Mouse (Mus musculus): ENCODE measurements around the gene Dusp22. TPM values are rescaled to one million over a fixed set of nuclear protein-coding genes. Genes with fewer than 3 reads are reported as not detected.

Gene Dusp22
- total RNA-seq, 2 experiments from 2014 or later = 4.3 TPM; not detected in 1

DNA sequence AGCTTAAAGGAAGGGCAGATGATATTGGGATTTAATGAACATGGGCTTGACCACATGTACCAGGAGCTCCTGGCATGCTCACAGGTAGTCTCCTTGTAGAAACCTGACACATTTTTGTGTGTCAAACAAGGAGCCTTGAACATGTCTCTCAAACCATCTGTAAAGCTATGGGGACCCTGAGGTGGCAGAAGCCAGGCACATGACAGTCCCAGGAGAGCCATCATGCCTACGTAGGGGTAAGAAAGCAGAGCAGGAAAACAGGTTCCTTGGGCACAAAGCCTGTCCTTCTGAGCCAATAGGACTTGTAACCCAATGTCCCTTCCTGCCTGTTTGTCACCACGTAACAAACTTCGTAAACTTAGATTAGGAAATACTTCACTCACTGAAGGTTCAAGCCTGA lies 51.9 kb downstream of the Dusp22 start:
- no peak for ATAC-seq (replicated peaks; ENCODE audit: low FRiP score, low TSS enrichment, poor library complexity, severe bottlenecking)

GRCm38 (mm10) chr13:30712280-30712679 lies 52.5 kb downstream of the Dusp22 start:
- no peak for ATAC-seq (replicated peaks; ENCODE audit: low FRiP score, low TSS enrichment, poor library complexity, severe bottlenecking)

- no peak for ATAC-seq (replicated peaks; ENCODE audit: low FRiP score, low TSS enrichment, poor library complexity, severe bottlenecking)
Measured at GRCm38 (mm10) chr13:30713621-30714020, 53.8 kb downstream of the Dusp22 start.

DNA sequence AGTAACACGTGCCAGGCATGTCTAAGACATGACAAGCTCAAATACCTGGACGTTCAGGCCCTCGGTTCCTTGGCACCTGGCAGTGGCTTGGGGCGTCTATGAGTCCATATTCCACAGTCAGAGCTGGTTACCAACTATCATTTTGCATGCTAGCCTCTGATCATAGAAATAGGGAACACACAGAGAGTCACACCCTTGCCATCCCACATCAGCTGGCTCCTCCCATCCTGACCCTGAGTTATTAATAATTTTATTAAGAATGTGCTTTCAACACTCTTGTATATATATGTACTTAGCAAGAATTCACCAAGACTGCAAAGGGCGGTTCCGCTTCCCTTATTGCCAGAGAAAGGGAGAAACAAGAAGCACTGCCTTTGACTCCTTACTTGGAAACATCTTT lies 54.8 kb downstream of the Dusp22 start:
- ATAC-seq (replicated peaks; ENCODE audit: low FRiP score, low TSS enrichment, poor library complexity, severe bottlenecking) = no peak

DNA sequence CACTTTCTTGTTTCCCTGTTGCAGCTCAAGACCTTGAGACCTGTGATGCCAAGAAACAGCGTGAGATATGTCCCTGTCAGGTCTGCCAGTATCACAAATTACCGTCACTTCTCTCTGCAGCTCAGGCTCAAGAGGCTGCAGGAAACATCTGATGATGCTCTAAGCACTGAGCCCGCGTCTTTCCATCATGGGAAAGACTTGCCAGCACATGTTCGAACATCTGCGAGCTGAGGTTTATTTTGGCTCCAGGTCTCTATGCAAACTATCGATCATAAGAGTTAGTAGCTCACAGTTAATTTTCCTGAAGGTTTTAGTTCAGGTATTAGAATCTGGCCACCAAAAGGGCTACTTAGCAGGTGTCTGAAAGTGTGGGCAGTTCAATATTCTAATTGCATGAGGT lies 55.3 kb downstream of the Dusp22 start:
- no peak for ATAC-seq (replicated peaks; ENCODE audit: low FRiP score, low TSS enrichment, poor library complexity, severe bottlenecking)

DNA sequence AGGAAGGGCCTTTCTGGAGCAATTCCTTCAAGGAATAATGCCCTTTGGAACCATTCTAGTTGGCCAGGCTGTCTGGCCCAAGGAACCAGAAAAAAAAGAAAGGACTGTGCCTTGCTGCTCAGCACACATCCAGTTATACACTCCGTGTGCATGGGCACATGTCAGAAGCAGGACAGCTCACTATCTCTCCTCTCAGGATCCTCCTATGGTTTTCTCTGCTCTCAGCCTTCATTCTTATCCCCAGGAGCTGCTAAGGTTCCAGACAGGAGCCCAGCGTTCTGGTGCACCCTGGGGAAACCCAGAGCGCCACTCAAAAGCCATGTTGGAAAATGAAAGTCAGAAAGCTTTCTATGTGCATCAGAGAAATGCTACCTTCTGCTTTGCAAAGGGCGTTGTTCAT lies 55.8 kb downstream of the Dusp22 start:
- no peak for ATAC-seq (replicated peaks; ENCODE audit: low FRiP score, low TSS enrichment, poor library complexity, severe bottlenecking)

DNA sequence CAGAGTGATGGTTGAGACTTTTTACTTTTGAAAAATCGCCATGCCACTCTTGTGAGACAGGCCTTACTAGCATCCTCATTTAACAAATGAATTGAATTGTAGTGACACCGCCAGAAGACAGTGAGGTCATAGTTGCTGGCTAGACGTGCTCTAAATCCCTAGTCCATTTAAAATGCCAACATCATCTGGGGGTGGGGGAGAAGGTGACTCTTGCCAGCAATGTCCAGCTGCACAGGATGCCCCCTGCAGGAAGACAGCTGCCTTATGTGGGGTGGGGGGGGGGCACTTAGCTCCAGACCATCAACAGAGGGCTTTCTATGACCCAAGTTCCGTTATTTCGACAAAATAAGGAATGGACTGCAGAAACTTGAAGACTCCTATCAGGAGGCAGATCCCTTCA lies 56.8 kb downstream of the Dusp22 start:
- ATAC-seq (replicated peaks; ENCODE audit: low FRiP score, low TSS enrichment, poor library complexity, severe bottlenecking) = no peak

GRCm38 (mm10) chr13:30722601-30723000 lies 62.8 kb downstream of the Dusp22 start:
- no peak for ATAC-seq (replicated peaks; ENCODE audit: low FRiP score, low TSS enrichment, poor library complexity, severe bottlenecking)

GRCm38 (mm10) chr13:30723258-30723657 lies 63.5 kb downstream of the Dusp22 start:
- ATAC-seq (replicated peaks; ENCODE audit: low FRiP score, low TSS enrichment, poor library complexity, severe bottlenecking) = no peak

DNA sequence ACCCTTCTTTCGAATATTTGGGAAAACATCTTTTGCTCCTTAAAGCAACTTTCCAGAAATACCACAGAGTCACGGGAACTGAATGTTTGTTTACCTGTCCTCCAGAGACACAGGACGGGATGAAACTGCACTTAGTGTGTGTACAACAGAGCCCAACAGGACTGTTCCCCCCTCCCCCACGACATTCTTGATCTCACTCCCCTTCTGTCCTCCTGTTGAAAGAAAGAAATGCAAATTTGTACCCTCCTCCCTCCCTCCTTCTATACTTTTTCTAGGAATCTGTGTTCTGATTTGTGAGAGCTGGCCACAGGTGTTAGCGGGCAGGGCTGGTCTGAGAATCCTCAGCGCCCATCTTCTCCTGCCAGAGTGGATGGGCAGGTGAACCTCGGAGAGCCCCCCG lies 64.1 kb downstream of the Dusp22 start:
- ATAC-seq (replicated peaks; ENCODE audit: low FRiP score, low TSS enrichment, poor library complexity, severe bottlenecking) = no peak

DNA sequence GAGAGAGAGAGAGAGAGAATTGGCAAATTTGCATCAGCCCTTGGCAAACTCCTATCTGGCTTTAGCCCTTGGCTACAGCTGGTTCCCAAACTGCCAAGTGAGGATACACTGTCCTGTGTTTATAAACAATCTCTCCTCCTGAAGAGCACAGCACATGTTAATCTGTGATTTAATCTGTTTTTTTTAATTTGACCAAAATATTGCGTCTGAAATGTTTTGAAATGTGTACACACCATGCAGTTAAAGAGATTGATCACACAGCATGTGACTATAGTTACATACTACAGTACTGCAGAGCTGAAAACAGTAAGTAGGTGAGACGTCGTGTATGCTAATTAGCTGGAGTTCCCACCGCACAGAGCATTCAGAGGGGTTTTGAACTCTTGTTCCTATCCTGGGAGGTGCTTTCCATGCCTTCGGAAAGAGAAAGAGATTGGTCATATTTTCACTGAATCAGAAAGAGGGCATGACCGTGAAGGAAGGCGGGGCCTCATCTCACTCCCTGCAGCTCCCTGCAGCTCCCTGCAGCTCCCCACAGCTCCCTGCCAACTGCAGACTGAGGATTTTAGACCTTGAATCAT lies 65.0 kb downstream of the Dusp22 start:
- no peak for ATAC-seq (replicated peaks; ENCODE audit: low FRiP score, low TSS enrichment, poor library complexity, severe bottlenecking)

DNA sequence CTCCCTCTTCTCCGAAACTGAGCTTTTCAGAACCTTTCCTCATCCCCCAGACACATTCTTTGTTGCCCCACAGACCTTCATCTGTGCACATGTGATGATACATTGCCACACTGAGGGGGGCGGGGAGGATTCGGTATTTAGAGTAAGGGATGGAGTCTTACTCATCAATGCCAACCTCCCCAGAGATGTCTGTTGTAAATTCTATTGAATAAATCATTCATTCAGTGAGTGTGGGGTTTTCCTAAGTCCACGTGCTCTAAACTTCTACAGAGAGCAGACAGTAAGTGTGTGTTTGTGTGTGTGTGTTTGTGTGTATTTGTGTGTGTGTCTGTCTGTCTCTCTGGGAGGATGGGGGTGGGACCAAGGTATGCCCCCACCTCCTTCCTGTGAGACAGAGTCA lies 67.1 kb downstream of the Dusp22 start:
- no peak for ATAC-seq (replicated peaks; ENCODE audit: low FRiP score, low TSS enrichment, poor library complexity, severe bottlenecking)

GRCm38 (mm10) chr13:30728155-30728554 lies 68.4 kb downstream of the Dusp22 start:
- ATAC-seq (replicated peaks; ENCODE audit: low FRiP score, low TSS enrichment, poor library complexity, severe bottlenecking) = no peak

DNA sequence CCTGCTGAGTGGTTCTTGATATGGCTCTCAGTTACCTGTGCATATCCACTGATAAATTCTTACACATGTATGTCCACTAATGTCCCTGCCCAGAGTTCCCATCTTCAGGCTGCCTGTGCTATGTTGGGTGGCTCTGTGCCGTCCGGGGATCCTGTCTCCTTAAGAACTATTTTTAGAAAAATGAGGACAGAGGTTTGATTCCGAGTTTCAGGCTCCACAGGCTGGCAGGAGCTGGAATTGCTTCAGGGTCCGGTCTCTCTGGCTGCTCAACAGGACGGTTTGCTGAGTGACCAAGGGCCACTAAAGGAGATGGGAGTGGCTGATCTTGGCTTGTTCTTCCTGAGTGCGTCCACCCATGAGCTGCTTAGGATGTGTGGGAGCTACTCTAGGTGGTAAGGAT lies 69.4 kb downstream of the Dusp22 start:
- no peak for ATAC-seq (replicated peaks; ENCODE audit: low FRiP score, low TSS enrichment, poor library complexity, severe bottlenecking)

GRCm38 (mm10) chr13:30730104-30730793 lies 70.5 kb downstream of the Dusp22 start:
- no peak for ATAC-seq (replicated peaks; ENCODE audit: low FRiP score, low TSS enrichment, poor library complexity, severe bottlenecking)

DNA sequence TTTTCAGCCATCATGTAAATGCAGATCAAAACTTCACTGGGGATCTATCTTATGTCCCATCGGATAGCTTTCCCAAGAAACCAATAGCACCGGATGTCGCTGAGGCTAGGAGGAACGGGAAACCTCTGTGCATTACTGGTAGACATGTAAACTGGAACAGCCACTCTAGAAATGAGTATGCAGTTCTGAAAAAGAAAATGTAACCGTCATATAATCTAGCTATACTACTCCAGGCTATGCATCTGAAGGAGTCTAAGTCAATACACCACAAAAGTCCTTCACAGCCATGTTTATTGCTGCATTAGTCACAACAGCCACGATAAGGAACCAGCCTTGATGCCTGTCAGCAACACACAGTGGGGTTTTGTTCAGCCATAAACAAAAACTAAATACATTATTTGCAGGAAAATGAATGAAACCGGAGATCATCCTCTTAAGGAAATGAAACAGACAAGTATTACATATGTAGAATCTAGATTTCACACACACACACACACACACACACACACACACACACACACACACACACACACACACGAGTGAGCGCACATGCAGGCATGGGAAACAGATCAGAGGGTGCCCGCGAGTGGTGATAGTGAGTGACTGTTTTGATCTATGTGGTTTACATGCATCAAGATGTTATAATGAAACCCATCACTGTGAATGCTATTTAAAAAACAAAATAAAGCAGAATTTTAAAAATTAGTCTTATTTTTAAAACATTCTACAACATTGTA lies 73.1 kb downstream of the Dusp22 start:
- ATAC-seq (replicated peaks; ENCODE audit: low FRiP score, low TSS enrichment, poor library complexity, severe bottlenecking) = no peak

DNA sequence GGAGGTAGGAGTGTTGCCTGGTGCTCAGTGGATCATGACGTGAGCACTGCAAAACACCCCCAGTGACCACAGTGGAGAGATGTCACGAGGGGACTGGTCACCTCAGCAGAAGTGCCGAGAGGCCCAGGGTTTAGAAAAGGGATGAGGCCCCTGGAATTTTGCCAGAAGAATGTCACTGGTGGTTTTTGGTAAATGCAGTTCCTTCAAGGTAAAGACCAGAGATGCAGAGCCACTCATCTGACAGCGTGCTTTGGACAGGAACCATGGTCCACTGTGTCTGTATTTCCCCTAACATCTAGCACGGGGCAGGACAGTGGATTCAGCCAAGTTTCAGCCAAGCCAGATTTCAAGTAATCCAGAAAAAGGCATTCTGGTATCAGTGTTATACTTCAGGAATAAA lies 76.9 kb downstream of the Dusp22 start:
- no peak for ATAC-seq (replicated peaks; ENCODE audit: low FRiP score, low TSS enrichment, poor library complexity, severe bottlenecking)

DNA sequence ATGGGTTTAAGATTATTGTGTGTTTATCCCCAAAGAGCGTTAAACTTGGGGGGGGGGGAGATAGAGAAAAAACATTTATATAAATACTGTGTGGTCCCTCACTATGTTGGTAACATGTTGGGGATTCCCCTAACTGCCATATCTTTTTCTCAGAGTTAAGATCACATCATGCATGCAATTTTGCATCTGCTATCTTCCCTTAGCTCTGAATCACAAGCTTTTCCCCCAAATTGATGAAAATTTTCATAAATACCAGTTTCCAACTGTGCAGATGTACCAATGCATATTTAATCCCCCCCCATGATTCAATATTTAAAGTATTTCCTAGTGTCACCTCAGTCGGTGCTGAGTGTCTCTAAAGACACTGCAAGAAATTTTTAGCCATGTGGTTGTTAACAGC lies 77.5 kb downstream of the Dusp22 start:
- no peak for ATAC-seq (replicated peaks; ENCODE audit: low FRiP score, low TSS enrichment, poor library complexity, severe bottlenecking)

DNA sequence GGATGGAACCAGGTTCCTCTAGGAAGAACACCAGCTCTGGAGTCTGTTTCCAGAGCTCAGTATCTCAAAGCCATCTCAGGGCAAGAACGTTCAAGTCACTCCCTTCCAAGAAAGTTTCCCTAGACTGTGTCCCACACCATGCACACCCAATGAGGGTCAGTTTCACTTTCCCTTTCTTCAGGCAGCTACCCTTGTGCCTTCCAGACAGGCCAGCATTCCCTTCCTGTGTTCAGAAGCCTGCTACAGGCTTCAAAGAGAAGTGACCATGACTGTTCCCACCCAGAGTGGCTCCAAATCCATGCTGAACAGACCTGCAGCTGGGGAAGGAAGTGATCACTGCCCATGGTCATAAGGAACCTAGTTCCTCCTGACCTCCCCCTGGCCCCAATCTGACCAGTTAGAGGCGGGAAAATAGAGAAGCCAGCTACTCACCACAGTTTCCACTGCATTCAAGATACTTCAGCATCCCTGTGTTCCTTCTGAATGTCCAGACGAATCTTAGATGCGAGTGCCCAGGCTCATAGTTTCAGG lies 78.6 kb downstream of the Dusp22 start:
- ATAC-seq (replicated peaks; ENCODE audit: low FRiP score, low TSS enrichment, poor library complexity, severe bottlenecking) = no peak

DNA sequence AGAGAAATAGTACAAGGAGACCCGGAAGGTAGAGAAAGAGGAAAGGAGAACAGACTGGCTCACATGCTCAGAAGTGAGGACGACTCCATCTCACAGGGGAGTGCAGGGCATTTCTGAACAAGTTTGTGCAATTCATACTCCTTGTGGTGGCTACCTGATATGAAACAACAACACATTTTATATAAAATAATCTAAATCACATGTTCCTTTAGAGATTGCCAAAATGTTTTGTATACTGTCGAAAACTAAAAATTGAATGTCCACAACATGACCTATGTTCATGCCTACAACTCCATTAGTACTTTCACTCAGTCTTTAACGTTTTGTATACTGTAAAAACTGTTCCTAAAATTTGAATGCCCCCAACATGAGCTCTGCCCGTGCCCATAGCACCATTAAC lies 81.4 kb downstream of the Dusp22 start:
- no peak for ATAC-seq (replicated peaks; ENCODE audit: low FRiP score, low TSS enrichment, poor library complexity, severe bottlenecking)
